Mouse (Mus musculus): ENCODE measurements around the gene Fzd5. TPM values are rescaled to one million over a fixed set of nuclear protein-coding genes. Genes with fewer than 3 reads are reported as not detected.

Gene Fzd5
- total RNA-seq (2021): 1 to 10 TPM; 1.1 to 1.2 TPM

- peak; percentile 50 to 95 for DNase-seq (ENCODE audit: extremely low spot score in 1 of 2, low spot score in 2 of 2)
- intact Hi-C loops (cut with DNase I): loop anchor here (5.0 kb wide), 2 partner anchors 180 to 250 kb away; no protein-coding TSS in a partner anchor
Observed at GRCm38 (mm10) chr1:64737502-64738179, at the start of gene Fzd5. Gene Fzd5 (minus strand): TSS chr1:64737751.

GRCm38 (mm10) chr1:64779863-64780262 is 42.3 kb upstream of the Fzd5 start:
- intact Hi-C loops (cut with DNase I): no loop called here
- DNase-seq (ENCODE audit: extremely low spot score in 1 of 2, low spot score in 2 of 2): no peak

GRCm38 (mm10) chr1:64779415-64779814 is 41.9 kb upstream of the Fzd5 start:
- intact Hi-C loops (cut with DNase I): no loop called here
- DNase-seq (ENCODE audit: extremely low spot score in 1 of 2, low spot score in 2 of 2): no peak

GRCm38 (mm10) chr1:64773305-64773704 is 35.8 kb upstream of the Fzd5 start:
- intact Hi-C loops (cut with DNase I): no loop called here
- no peak for DNase-seq (ENCODE audit: extremely low spot score in 1 of 2, low spot score in 2 of 2)

- DNase-seq (ENCODE audit: extremely low spot score in 1 of 2, low spot score in 2 of 2): no peak
- intact Hi-C loops (cut with DNase I): no loop called here
Observed at GRCm38 (mm10) chr1:64770169-64770568, 32.6 kb upstream of the Fzd5 start.

GRCm38 (mm10) chr1:64761646-64762045 is 24.1 kb upstream of the Fzd5 start:
- DNase-seq (ENCODE audit: extremely low spot score in 1 of 2, low spot score in 2 of 2): no peak

GRCm38 (mm10) chr1:64757766-64758165 is 20.2 kb upstream of the Fzd5 start:
- intact Hi-C loops (cut with DNase I): no loop called here
- no peak for DNase-seq (ENCODE audit: extremely low spot score in 1 of 2, low spot score in 2 of 2)

More at GRCm38 (mm10) chr1:64761646-64762045, 24.1 kb upstream of the Fzd5 start:
- intact Hi-C loops (cut with DNase I): no loop called here

- intact Hi-C loops (cut with DNase I): no loop called here
- DNase-seq (ENCODE audit: extremely low spot score in 1 of 2, low spot score in 2 of 2): no peak
Observed at GRCm38 (mm10) chr1:64757254-64757653, 19.7 kb upstream of the Fzd5 start.

- DNase-seq (ENCODE audit: extremely low spot score in 1 of 2, low spot score in 2 of 2): no peak
- intact Hi-C loops (cut with DNase I): no loop called here
Observed at GRCm38 (mm10) chr1:64756640-64757030, 19.1 kb upstream of the Fzd5 start.

- intact Hi-C loops (cut with DNase I): no loop called here
- DNase-seq (ENCODE audit: extremely low spot score in 1 of 2, low spot score in 2 of 2): no peak
Observed at GRCm38 (mm10) chr1:64755971-64756639, 18.6 kb upstream of the Fzd5 start.

- intact Hi-C loops (cut with DNase I): no loop called here
- no peak for DNase-seq (ENCODE audit: extremely low spot score in 1 of 2, low spot score in 2 of 2)
Observed at GRCm38 (mm10) chr1:64754658-64755057, 17.1 kb upstream of the Fzd5 start.

- DNase-seq (ENCODE audit: extremely low spot score in 1 of 2, low spot score in 2 of 2): no peak
- intact Hi-C loops (cut with DNase I): no loop called here
Observed at GRCm38 (mm10) chr1:64753668-64754067, 16.1 kb upstream of the Fzd5 start.

- intact Hi-C loops (cut with DNase I): no loop called here
- DNase-seq (ENCODE audit: extremely low spot score in 1 of 2, low spot score in 2 of 2): no peak
Observed at GRCm38 (mm10) chr1:64753109-64753508, 15.6 kb upstream of the Fzd5 start.

GRCm38 (mm10) chr1:64744616-64745015 is 7.1 kb upstream of the Fzd5 start:
- DNase-seq (ENCODE audit: extremely low spot score in 1 of 2, low spot score in 2 of 2): no peak
- intact Hi-C loops (cut with DNase I): no loop called here

GRCm38 (mm10) chr1:64742741-64743408 is 5.3 kb upstream of the Fzd5 start:
- intact Hi-C loops (cut with DNase I): no loop called here
- DNase-seq (ENCODE audit: extremely low spot score in 1 of 2, low spot score in 2 of 2): no peak

- DNase-seq (ENCODE audit: extremely low spot score in 1 of 2, low spot score in 2 of 2): peak in 1 of 2 experiments; percentile 45
- intact Hi-C loops (cut with DNase I): loop anchor here (5.0 kb wide), 2 partner anchors 179 to 249 kb away; no protein-coding TSS in a partner anchor
Observed at GRCm38 (mm10) chr1:64738661-64739082, 1.1 kb upstream of the Fzd5 start.

GRCm38 (mm10) chr1:64738180-64738555 is 617 bp upstream of the Fzd5 start:
- DNase-seq (ENCODE audit: extremely low spot score in 1 of 2, low spot score in 2 of 2): no peak
- intact Hi-C loops (cut with DNase I): loop anchor here (5.0 kb wide), 2 partner anchors 179 to 249 kb away; no protein-coding TSS in a partner anchor

- intact Hi-C loops (cut with DNase I): loop anchor here (5.0 kb wide), 2 partner anchors 180 to 250 kb away; no protein-coding TSS in a partner anchor
- peak in 1 of 2 experiments; percentile 53 for DNase-seq (ENCODE audit: extremely low spot score in 1 of 2, low spot score in 2 of 2)
Observed at GRCm38 (mm10) chr1:64736681-64737501, 660 bp downstream of the Fzd5 start.
